Mouse (Mus musculus): ENCODE measurements around the gene Dab1.

- no peak for TF ChIP-seq CTCF (IDR thresholded peaks at IDR 0.05 in 2 of 3, conservative IDR thresholded peaks at IDR 0.05 in 1 of 3; ENCODE audit: control insufficient read depth in 1 of 3, insufficient read depth in 1 of 3, low read depth in 2 of 3, low read length in 3 of 3, poor library complexity in 1 of 3, severe bottlenecking in 1 of 3)
- TF ChIP-seq GATA1 (IDR thresholded peaks at IDR 0.05; ENCODE audit: low read depth, low read length), result no peak
- no peak for TF ChIP-seq MAX (IDR thresholded peaks at IDR 0.05; ENCODE audit: low read length)
- TF ChIP-seq POLR2A (IDR thresholded peaks at IDR 0.05; ENCODE audit: control insufficient read depth in 1 of 2, insufficient read depth in 1 of 2, low read depth in 1 of 2, low read length in 2 of 2, poor library complexity in 1 of 2), result no peak
- TF ChIP-seq TAL1 (IDR thresholded peaks at IDR 0.05; ENCODE audit: low read length), result no peak
- TF ChIP-seq E2F4 (IDR thresholded peaks at IDR 0.05; ENCODE audit: borderline replicate concordance, low read depth, low read length), result no peak
- no peak for TF ChIP-seq MYC (IDR thresholded peaks at IDR 0.05; ENCODE audit: low read depth, low read length)
- TF ChIP-seq POLR2AphosphoS5 (IDR thresholded peaks at IDR 0.05; ENCODE audit: borderline replicate concordance, low read depth, low read length), result no peak
- no peak for TF ChIP-seq TCF12 (IDR thresholded peaks at IDR 0.05; ENCODE audit: low read depth, low read length)
- no peak for TF ChIP-seq GABPA (IDR thresholded peaks at IDR 0.05; ENCODE audit: low read depth, low read length)
- TF ChIP-seq NELFE (IDR thresholded peaks at IDR 0.05; ENCODE audit: low read depth, low read length), result no peak
- no peak for TF ChIP-seq ETS1 (IDR thresholded peaks at IDR 0.05; ENCODE audit: low read depth, low read length)
Measured at GRCm38 (mm10) chr4:104724258-104724657, 1105.1 kb downstream of the Dab1 start.

Data from MEL (cell line).